Mouse (Mus musculus): ENCODE measurements around the gene Lmna. TPM values are rescaled to one million over a fixed set of nuclear protein-coding genes. Genes with fewer than 3 reads are reported as not detected.

Lmna gene
- total RNA-seq, 1 experiment = 121 TPM

GRCm38 (mm10) chr3:88487396-88487795 lies 22.4 kb downstream of the Lmna start:
- H3K4me3 ChIP-seq (ENCODE audit: insufficient read depth in 1 of 2, low read depth in 1 of 2, low read length in 2 of 2, poor library complexity in 1 of 2, severe bottlenecking in 1 of 2) = no peak overlapping the region
- no peak for TF ChIP-seq MAFK (IDR thresholded peaks at IDR 0.05; ENCODE audit: insufficient read depth, low read depth, low read length)
- no peak for TF ChIP-seq ZNF384 (IDR thresholded peaks at IDR 0.05; ENCODE audit: low read depth, low read length)
- TF ChIP-seq CHD2 (IDR thresholded peaks at IDR 0.05; ENCODE audit: low read depth, low read length) = no peak
- TF ChIP-seq HCFC1 (IDR thresholded peaks at IDR 0.05; ENCODE audit: borderline replicate concordance, insufficient read depth, low read length) = no peak
- no peak overlapping the region for H3K9ac ChIP-seq (ENCODE audit: insufficient read depth, low read depth, low read length, poor library complexity, severe bottlenecking)
- H3K4me1 ChIP-seq (ENCODE audit: control insufficient read depth in 2 of 2, insufficient read depth in 2 of 2, low read length in 2 of 2, poor library complexity in 1 of 2) = peaks cover 16 to 25% of the 10 kb centered on the region in 2 experiments; a peak in 3 of 4 replicates
- in situ Hi-C loops (cut with MboI; ENCODE audit: low sequenced_read_pairs in 2 of 2, unreplicated experiment in 2 of 2) = loop anchor here in 1 of 2 experiments (5.0 kb wide), 1 partner anchor 35 kb away; no protein-coding TSS in a partner anchor
- no peak for DNase-seq (ENCODE audit: low read depth, low spot score)
- no peaks in the 10 kb centered on the region for H3K36me3 ChIP-seq (ENCODE audit: control insufficient read depth, insufficient read depth, low read length, poor library complexity, severe bottlenecking)
- H3K27ac ChIP-seq (ENCODE audit: insufficient read depth, low read depth, low read length, poor library complexity, severe bottlenecking) = no peak overlapping the region
- H3K9me3 ChIP-seq (ENCODE audit: control insufficient read depth, insufficient read depth, low read depth, low read length) = no peaks in the 10 kb centered on the region

- no peaks in the 10 kb centered on the region for H3K36me3 ChIP-seq (ENCODE audit: control insufficient read depth, insufficient read depth, low read length, poor library complexity, severe bottlenecking)
- H3K4me1 ChIP-seq (ENCODE audit: control insufficient read depth in 2 of 2, insufficient read depth in 2 of 2, low read length in 2 of 2, poor library complexity in 1 of 2) = peaks cover 16 to 27% of the 10 kb centered on the region in 2 experiments; a peak in 3 of 4 replicates
- no peak overlapping the region for H3K9ac ChIP-seq (ENCODE audit: insufficient read depth, low read depth, low read length, poor library complexity, severe bottlenecking)
- DNase-seq (ENCODE audit: low read depth, low spot score) = no peak
- no peak overlapping the region for H3K27ac ChIP-seq (ENCODE audit: insufficient read depth, low read depth, low read length, poor library complexity, severe bottlenecking)
- no peaks in the 10 kb centered on the region for H3K9me3 ChIP-seq (ENCODE audit: control insufficient read depth, insufficient read depth, low read depth, low read length)
- in situ Hi-C loops (cut with MboI; ENCODE audit: low sequenced_read_pairs in 2 of 2, unreplicated experiment in 2 of 2) = loop anchor here in 1 of 2 experiments (5.0 kb wide), 1 partner anchor 35 kb away; no protein-coding TSS in a partner anchor
- H3K4me3 ChIP-seq (ENCODE audit: insufficient read depth in 1 of 2, low read depth in 1 of 2, low read length in 2 of 2, poor library complexity in 1 of 2, severe bottlenecking in 1 of 2) = no peak overlapping the region
- TF ChIP-seq MAFK (IDR thresholded peaks at IDR 0.05; ENCODE audit: insufficient read depth, low read depth, low read length) = no peak
- TF ChIP-seq HCFC1 (IDR thresholded peaks at IDR 0.05; ENCODE audit: borderline replicate concordance, insufficient read depth, low read length) = no peak
- TF ChIP-seq ZNF384 (IDR thresholded peaks at IDR 0.05; ENCODE audit: low read depth, low read length) = no peak
- no peak for TF ChIP-seq CHD2 (IDR thresholded peaks at IDR 0.05; ENCODE audit: low read depth, low read length)
- TF ChIP-seq ZC3H11A (IDR thresholded peaks at IDR 0.05; ENCODE audit: borderline replicate concordance, low read depth, low read length) = no peak
Measured at GRCm38 (mm10) chr3:88486887-88487286, 22.9 kb downstream of the Lmna start.

GRCm38 (mm10) chr3:88486043-88486442 lies 23.7 kb downstream of the Lmna start:
- in situ Hi-C loops (cut with MboI; ENCODE audit: low sequenced_read_pairs in 2 of 2, unreplicated experiment in 2 of 2) = loop anchor here in 1 of 2 experiments (5.0 kb wide), 1 partner anchor 36 kb away; no protein-coding TSS in a partner anchor
- Histone ChIP-seq H3K27ac (ENCODE audit: insufficient read depth, low read depth, low read length, poor library complexity, severe bottlenecking) (no peak overlapping the region), H3K9me3 (ENCODE audit: control insufficient read depth, insufficient read depth, low read depth, low read length) (no peaks in the 10 kb centered on the region), H3K4me3 (ENCODE audit: insufficient read depth in 1 of 2, low read depth in 1 of 2, low read length in 2 of 2, poor library complexity in 1 of 2, severe bottlenecking in 1 of 2) (no peak overlapping the region), H3K4me1 (ENCODE audit: control insufficient read depth in 2 of 2, insufficient read depth in 2 of 2, low read length in 2 of 2, poor library complexity in 1 of 2) (peaks cover 16 to 27% of the 10 kb centered on the region in 2 experiments; a peak in 3 of 4 replicates), H3K9ac (ENCODE audit: insufficient read depth, low read depth, low read length, poor library complexity, severe bottlenecking) (no peak overlapping the region), H3K36me3 (ENCODE audit: control insufficient read depth, insufficient read depth, low read length, poor library complexity, severe bottlenecking) (no peaks in the 10 kb centered on the region)
- no peak for DNase-seq (ENCODE audit: low read depth, low spot score)
- TF ChIP-seq CHD2 (IDR thresholded peaks at IDR 0.05; ENCODE audit: low read depth, low read length) = no peak
- no peak for TF ChIP-seq ZC3H11A (IDR thresholded peaks at IDR 0.05; ENCODE audit: borderline replicate concordance, low read depth, low read length)
- TF ChIP-seq ZNF384 (IDR thresholded peaks at IDR 0.05; ENCODE audit: low read depth, low read length) = no peak
- TF ChIP-seq MAFK (IDR thresholded peaks at IDR 0.05; ENCODE audit: insufficient read depth, low read depth, low read length) = no peak

GRCm38 (mm10) chr3:88484597-88485316 lies 25.0 kb downstream of the Lmna start:
- no peak overlapping the region for H3K27ac ChIP-seq (ENCODE audit: insufficient read depth, low read depth, low read length, poor library complexity, severe bottlenecking)
- peaks cover 12 to 23% of the 10 kb centered on the region in 2 experiments; a peak in 3 of 4 replicates for H3K4me1 ChIP-seq (ENCODE audit: control insufficient read depth in 2 of 2, insufficient read depth in 2 of 2, low read length in 2 of 2, poor library complexity in 1 of 2)
- no peaks in the 10 kb centered on the region for H3K9me3 ChIP-seq (ENCODE audit: control insufficient read depth, insufficient read depth, low read depth, low read length)
- H3K4me3 ChIP-seq (ENCODE audit: insufficient read depth in 1 of 2, low read depth in 1 of 2, low read length in 2 of 2, poor library complexity in 1 of 2, severe bottlenecking in 1 of 2) = peak overlapping the region; percentile 61 to 67
- TF ChIP-seq MAFK (IDR thresholded peaks at IDR 0.05; ENCODE audit: insufficient read depth, low read depth, low read length) (no peak), ZC3H11A (IDR thresholded peaks at IDR 0.05; ENCODE audit: borderline replicate concordance, low read depth, low read length) (no peak), ZNF384 (IDR thresholded peaks at IDR 0.05; ENCODE audit: low read depth, low read length) (no peak), CHD2 (IDR thresholded peaks at IDR 0.05; ENCODE audit: low read depth, low read length) (no peak), HCFC1 (IDR thresholded peaks at IDR 0.05; ENCODE audit: borderline replicate concordance, insufficient read depth, low read length) (no peak)
- peak overlapping the region; percentile 67 for H3K9ac ChIP-seq (ENCODE audit: insufficient read depth, low read depth, low read length, poor library complexity, severe bottlenecking)
- no peaks in the 10 kb centered on the region for H3K36me3 ChIP-seq (ENCODE audit: control insufficient read depth, insufficient read depth, low read length, poor library complexity, severe bottlenecking)
- in situ Hi-C loops (cut with MboI; ENCODE audit: low sequenced_read_pairs in 2 of 2, unreplicated experiment in 2 of 2) = loop anchor here in 1 of 2 experiments (5.0 kb wide), 1 partner anchor 38 kb away; no protein-coding TSS in a partner anchor
- DNase-seq (ENCODE audit: low read depth, low spot score) = no peak
